Mouse (Mus musculus): ENCODE measurements around the gene Itm2c. TPM values are rescaled to one million over a fixed set of nuclear protein-coding genes. Genes with fewer than 3 reads are reported as not detected.

Itm2c gene
- polyA plus RNA-seq, 1 experiment from 2014 or later = 126 TPM

- no peak for DNase-seq (ENCODE audit: extremely low spot score, low spot score)
- H3K4me1 ChIP-seq = no peaks in the 10 kb centered on the region
- H3K27me3 ChIP-seq (ENCODE audit: poor library complexity, severe bottlenecking) = no peaks in the 10 kb centered on the region
- no peaks in the 10 kb centered on the region for H3K36me3 ChIP-seq (replicated peaks)
- H3K27ac ChIP-seq = no peak overlapping the region
- H3K4me3 ChIP-seq = no peak overlapping the region
- no peaks in the 10 kb centered on the region for H3K9me3 ChIP-seq
- 91% methylated on average over 5 of the region's 5 CpGs for WGBS
Observed at GRCm38 (mm10) chr1:85957290-85957689, 63.2 kb downstream of the Itm2c start.

GRCm38 (mm10) chr1:85957942-85958619 is 64.0 kb downstream of the Itm2c start:
- H3K36me3 ChIP-seq (replicated peaks) = no peaks in the 10 kb centered on the region
- H3K9me3 ChIP-seq = no peaks in the 10 kb centered on the region
- H3K27me3 ChIP-seq (ENCODE audit: poor library complexity, severe bottlenecking) = no peaks in the 10 kb centered on the region
- no peak overlapping the region for H3K27ac ChIP-seq
- DNase-seq (ENCODE audit: extremely low spot score, low spot score) = no peak
- H3K4me3 ChIP-seq = no peak overlapping the region
- 68% methylated on average over 9 of the region's 9 CpGs for WGBS
- H3K4me1 ChIP-seq = no peaks in the 10 kb centered on the region

Other genes with a start within 250 kb of the Itm2c start
- gene Sp100, start 244.3 kb upstream of the Itm2c start, polyA plus RNA-seq (2016; fragmentation: Nextera tagmentation; extraction: Ambion mirVana) = 0.24 and 0.44 TPM in 2 replicates
- 0.51 and 0.65 TPM in 2 replicates for gene A630001G21Rik, start 115.6 kb upstream of the Itm2c start, polyA plus RNA-seq (2016; fragmentation: Nextera tagmentation; extraction: Ambion mirVana)
- gene Cab39, start 100.8 kb upstream of the Itm2c start, polyA plus RNA-seq (2016; fragmentation: Nextera tagmentation; extraction: Ambion mirVana) = 34.0 TPM in 2 replicates
- 0.30 and 0.87 TPM in 2 replicates for gene 4933407L21Rik, start 34.2 kb downstream of the Itm2c start, polyA plus RNA-seq (2016; fragmentation: Nextera tagmentation; extraction: Ambion mirVana)
- not detected in 2 replicates for gene Gpr55, start 66.7 kb downstream of the Itm2c start, polyA plus RNA-seq (2016; fragmentation: Nextera tagmentation; extraction: Ambion mirVana)
- gene Spata3, start 122.5 kb downstream of the Itm2c start, polyA plus RNA-seq (2016; fragmentation: Nextera tagmentation; extraction: Ambion mirVana) = not detected in 2 replicates
- 0.22 and 0.26 TPM in 2 replicates for gene 2810459M11Rik, start 151.6 kb downstream of the Itm2c start, polyA plus RNA-seq (2016; fragmentation: Nextera tagmentation; extraction: Ambion mirVana)
- 244 and 249 TPM in 2 replicates for gene Psmd1, start 170.1 kb downstream of the Itm2c start, polyA plus RNA-seq (2016; fragmentation: Nextera tagmentation; extraction: Ambion mirVana)
- 0.18 and 0.19 TPM in 2 replicates for gene Htr2b, start 217.7 kb downstream of the Itm2c start, polyA plus RNA-seq (2016; fragmentation: Nextera tagmentation; extraction: Ambion mirVana)
- gene Gm21972, start 239.4 kb downstream of the Itm2c start, polyA plus RNA-seq (2016; fragmentation: Nextera tagmentation; extraction: Ambion mirVana) = 0.20 TPM in 1 of 2 replicates, not detected in the other